Mouse (Mus musculus): Measurements from ENCODE around the gene Tnrc6c. TPM values are rescaled to one million over a fixed set of nuclear protein-coding genes. Genes with fewer than 3 reads are reported as not detected.
A peak's percentile ranks its signal among the peaks of the same experiment; 100 is the strongest.

Gene Tnrc6c
- polyA plus RNA-seq, 1 experiment from 2014 or later: 8.6 TPM

- 17% methylated on average over 16 of the region's 16 CpGs for WGBS
- Histone ChIP-seq H3K9ac (ENCODE audit: low read length) (no peak overlapping the region), H3K4me3 (ENCODE audit: low read length) (no peak overlapping the region)
These were observed 36.7 kb upstream of the Tnrc6c start for GRCm38 (mm10) chr11:117617368-117617908.

GRCm38 (mm10) chr11:117618214-117618613 lies 35.9 kb upstream of the Tnrc6c start:
- H3K27me3 ChIP-seq (ENCODE audit: control insufficient read depth, insufficient read depth, low read depth, low read length): peaks cover 24% of the 10 kb centered on the region
- no peak overlapping the region for H3K27ac ChIP-seq (ENCODE audit: low read length)
- H3K9ac ChIP-seq (ENCODE audit: low read length): no peak overlapping the region
- no peak overlapping the region for H3K4me3 ChIP-seq (ENCODE audit: low read length)
- no peak for ATAC-seq (ENCODE audit: low read depth)
- H3K4me1 ChIP-seq (replicated peaks; ENCODE audit: control insufficient read depth, insufficient read depth, low read length): peaks cover 11% of the 10 kb centered on the region
- H3K36me3 ChIP-seq (ENCODE audit: control insufficient read depth, insufficient read depth, low read length): no peaks in the 10 kb centered on the region
- H3K9me3 ChIP-seq (ENCODE audit: control insufficient read depth, low read length): no peaks in the 10 kb centered on the region
- H3K4me2 ChIP-seq (ENCODE audit: low read depth, low read length): no peak overlapping the region
- 11% methylated on average over 3 of the region's 3 CpGs for WGBS

More at GRCm38 (mm10) chr11:117617368-117617908, 36.7 kb upstream of the Tnrc6c start:
- Histone ChIP-seq H3K36me3 (ENCODE audit: control insufficient read depth, insufficient read depth, low read length) (no peaks in the 10 kb centered on the region), H3K27me3 (ENCODE audit: control insufficient read depth, insufficient read depth, low read depth, low read length) (peaks cover 26% of the 10 kb centered on the region), H3K4me1 (replicated peaks; ENCODE audit: control insufficient read depth, insufficient read depth, low read length) (peaks cover 11% of the 10 kb centered on the region), H3K9me3 (ENCODE audit: control insufficient read depth, low read length) (no peaks in the 10 kb centered on the region), H3K4me2 (ENCODE audit: low read depth, low read length) (peak overlapping the region; percentile 4; the same call in 1 of the 2 replicates), H3K27ac (ENCODE audit: low read length) (no peak overlapping the region)
- ATAC-seq (ENCODE audit: low read depth): peak; percentile 49; the same call in 1 of the 2 replicates

- no peaks in the 10 kb centered on the region for H3K9me3 ChIP-seq (ENCODE audit: control insufficient read depth, low read length)
- H3K27ac ChIP-seq (ENCODE audit: low read length): no peak overlapping the region
- H3K4me1 ChIP-seq (replicated peaks; ENCODE audit: control insufficient read depth, insufficient read depth, low read length): peaks cover 11% of the 10 kb centered on the region
- H3K36me3 ChIP-seq (ENCODE audit: control insufficient read depth, insufficient read depth, low read length): no peaks in the 10 kb centered on the region
- ATAC-seq (ENCODE audit: low read depth): no peak
- H3K4me3 ChIP-seq (ENCODE audit: low read length): no peak overlapping the region
- 68% methylated on average over 7 of the region's 7 CpGs for WGBS
- peaks cover 24% of the 10 kb centered on the region for H3K27me3 ChIP-seq (ENCODE audit: control insufficient read depth, insufficient read depth, low read depth, low read length)
- no peak overlapping the region for H3K9ac ChIP-seq (ENCODE audit: low read length)
- no peak overlapping the region for H3K4me2 ChIP-seq (ENCODE audit: low read depth, low read length)
These were observed 35.3 kb upstream of the Tnrc6c start for GRCm38 (mm10) chr11:117618774-117619173.

GRCm38 (mm10) chr11:117619581-117619980 lies 34.5 kb upstream of the Tnrc6c start:
- Histone ChIP-seq H3K4me2 (ENCODE audit: low read depth, low read length) (no peak overlapping the region), H3K4me3 (ENCODE audit: low read length) (no peak overlapping the region), H3K36me3 (ENCODE audit: control insufficient read depth, insufficient read depth, low read length) (no peaks in the 10 kb centered on the region), H3K9ac (ENCODE audit: low read length) (no peak overlapping the region), H3K27ac (ENCODE audit: low read length) (no peak overlapping the region), H3K9me3 (ENCODE audit: control insufficient read depth, low read length) (no peaks in the 10 kb centered on the region), H3K4me1 (replicated peaks; ENCODE audit: control insufficient read depth, insufficient read depth, low read length) (peaks cover 11% of the 10 kb centered on the region), H3K27me3 (ENCODE audit: control insufficient read depth, insufficient read depth, low read depth, low read length) (peaks cover 24% of the 10 kb centered on the region)
- 32% methylated on average over 10 of the region's 10 CpGs for WGBS
- no peak for ATAC-seq (ENCODE audit: low read depth)

GRCm38 (mm10) chr11:117625196-117625595 lies 28.9 kb upstream of the Tnrc6c start:
- Histone ChIP-seq H3K4me2 (ENCODE audit: low read depth, low read length) (no peak overlapping the region), H3K27me3 (ENCODE audit: control insufficient read depth, insufficient read depth, low read depth, low read length) (peaks cover 21% of the 10 kb centered on the region), H3K27ac (ENCODE audit: low read length) (no peak overlapping the region), H3K36me3 (ENCODE audit: control insufficient read depth, insufficient read depth, low read length) (no peaks in the 10 kb centered on the region), H3K4me3 (ENCODE audit: low read length) (no peak overlapping the region), H3K9me3 (ENCODE audit: control insufficient read depth, low read length) (no peaks in the 10 kb centered on the region), H3K9ac (ENCODE audit: low read length) (no peak overlapping the region), H3K4me1 (replicated peaks; ENCODE audit: control insufficient read depth, insufficient read depth, low read length) (0 out of 2 replicates have a peak, but pooled peaks cover 5% of the 10 kb centered on the region)
- ATAC-seq (ENCODE audit: low read depth): no peak
- 65% methylated on average over 4 of the region's 4 CpGs for WGBS

GRCm38 (mm10) chr11:117626557-117626956 lies 27.5 kb upstream of the Tnrc6c start:
- Histone ChIP-seq H3K4me2 (ENCODE audit: low read depth, low read length) (no peak overlapping the region), H3K27me3 (ENCODE audit: control insufficient read depth, insufficient read depth, low read depth, low read length) (peaks cover 21% of the 10 kb centered on the region), H3K4me3 (ENCODE audit: low read length) (no peak overlapping the region), H3K9ac (ENCODE audit: low read length) (no peak overlapping the region), H3K9me3 (ENCODE audit: control insufficient read depth, low read length) (no peaks in the 10 kb centered on the region), H3K4me1 (replicated peaks; ENCODE audit: control insufficient read depth, insufficient read depth, low read length) (0 out of 2 replicates have a peak, but pooled peaks cover 5% of the 10 kb centered on the region), H3K27ac (ENCODE audit: low read length) (no peak overlapping the region), H3K36me3 (ENCODE audit: control insufficient read depth, insufficient read depth, low read length) (no peaks in the 10 kb centered on the region)
- no peak for ATAC-seq (ENCODE audit: low read depth)
- WGBS: 58% methylated on average over 6 of the region's 6 CpGs

GRCm38 (mm10) chr11:117627060-117627562 lies 27.0 kb upstream of the Tnrc6c start:
- no peak for ATAC-seq (ENCODE audit: low read depth)
- 29% methylated on average over 5 of the region's 5 CpGs for WGBS
- 0 out of 2 replicates have a peak, but pooled peaks cover 5% of the 10 kb centered on the region for H3K4me1 ChIP-seq (replicated peaks; ENCODE audit: control insufficient read depth, insufficient read depth, low read length)
- H3K27me3 ChIP-seq (ENCODE audit: control insufficient read depth, insufficient read depth, low read depth, low read length): peaks cover 21% of the 10 kb centered on the region
- H3K9ac ChIP-seq (ENCODE audit: low read length): no peak overlapping the region
- H3K4me2 ChIP-seq (ENCODE audit: low read depth, low read length): no peak overlapping the region
- no peak overlapping the region for H3K27ac ChIP-seq (ENCODE audit: low read length)
- H3K9me3 ChIP-seq (ENCODE audit: control insufficient read depth, low read length): no peaks in the 10 kb centered on the region
- H3K4me3 ChIP-seq (ENCODE audit: low read length): no peak overlapping the region
- no peaks in the 10 kb centered on the region for H3K36me3 ChIP-seq (ENCODE audit: control insufficient read depth, insufficient read depth, low read length)

- no peak overlapping the region for H3K4me3 ChIP-seq (ENCODE audit: low read length)
- H3K36me3 ChIP-seq (ENCODE audit: control insufficient read depth, insufficient read depth, low read length): no peaks in the 10 kb centered on the region
- no peak for ATAC-seq (ENCODE audit: low read depth)
- H3K4me2 ChIP-seq (ENCODE audit: low read depth, low read length): no peak overlapping the region
- no peak overlapping the region for H3K27ac ChIP-seq (ENCODE audit: low read length)
- 0 out of 2 replicates have a peak, but pooled peaks cover 5% of the 10 kb centered on the region for H3K4me1 ChIP-seq (replicated peaks; ENCODE audit: control insufficient read depth, insufficient read depth, low read length)
- 20% methylated on average over 9 of the region's 9 CpGs for WGBS
- no peaks in the 10 kb centered on the region for H3K9me3 ChIP-seq (ENCODE audit: control insufficient read depth, low read length)
- H3K27me3 ChIP-seq (ENCODE audit: control insufficient read depth, insufficient read depth, low read depth, low read length): peaks cover 21% of the 10 kb centered on the region
- H3K9ac ChIP-seq (ENCODE audit: low read length): no peak overlapping the region
These were observed 26.3 kb upstream of the Tnrc6c start for GRCm38 (mm10) chr11:117627746-117628311.

GRCm38 (mm10) chr11:117628312-117628779 lies 25.7 kb upstream of the Tnrc6c start:
- peak; percentile 45; the same call in 1 of the 2 replicates for ATAC-seq (ENCODE audit: low read depth)
- Histone ChIP-seq H3K4me1 (replicated peaks; ENCODE audit: control insufficient read depth, insufficient read depth, low read length) (0 out of 2 replicates have a peak, but pooled peaks cover 5% of the 10 kb centered on the region), H3K27me3 (ENCODE audit: control insufficient read depth, insufficient read depth, low read depth, low read length) (peaks cover 21% of the 10 kb centered on the region), H3K4me3 (ENCODE audit: low read length) (no peak overlapping the region), H3K9ac (ENCODE audit: low read length) (no peak overlapping the region), H3K27ac (ENCODE audit: low read length) (no peak overlapping the region), H3K36me3 (ENCODE audit: control insufficient read depth, insufficient read depth, low read length) (no peaks in the 10 kb centered on the region), H3K4me2 (ENCODE audit: low read depth, low read length) (no peak overlapping the region), H3K9me3 (ENCODE audit: control insufficient read depth, low read length) (no peaks in the 10 kb centered on the region)
- 17% methylated on average over 9 of the region's 9 CpGs for WGBS
